Mouse (Mus musculus) kidney, postnatal 4 days (tissue): ENCODE measurements around the gene Nat8f5.
"Not testable (repeated sequence)": the region's sequence is repeated elsewhere in the genome, so short reads cannot be mapped to it uniquely, and the experiment has no call there.

ENCODE experiments used
- DNase-seq, 2 experiments: peaks; one replicate each; pipeline ENCODE4 v3.0.0; 2021; ENCODE audit warnings: mixed read lengths in 2 of 2

Nat8f5 gene

GRCm38 (mm10) chr6:85820837-85821236, at the start of gene Nat8f5, which contains the start of gene Nat8f6:
TSS of gene Nat8f5 (minus strand) at chr6:85820972.
TSS of gene Nat8f6 (minus strand) at chr6:85820954.
- no peak for DNase-seq

- peak in 1 of 2 experiments; percentile 22 for DNase-seq
Observed at GRCm38 (mm10) chr6:85869006-85869405, 48.2 kb upstream of the Nat8f5 start, which contains the start of gene Nat8f2. TSS of gene Nat8f2 (minus strand) at chr6:85869158.

- DNase-seq, result peak in 1 of 2 experiments; percentile 28
Observed at GRCm38 (mm10) chr6:85867726-85868690, 47.2 kb upstream of the Nat8f5 start.

GRCm38 (mm10) chr6:85866995-85867394, 46.2 kb upstream of the Nat8f5 start:
- DNase-seq, result not testable (repeated sequence)

- DNase-seq, result not testable (repeated sequence)
Observed at GRCm38 (mm10) chr6:85866166-85866565, 45.4 kb upstream of the Nat8f5 start.

- not testable (repeated sequence) for DNase-seq
Observed at GRCm38 (mm10) chr6:85864900-85865639, 44.3 kb upstream of the Nat8f5 start.

- no peak for DNase-seq
Observed at GRCm38 (mm10) chr6:85863840-85864239, 43.1 kb upstream of the Nat8f5 start.

GRCm38 (mm10) chr6:85863136-85863535, 42.4 kb upstream of the Nat8f5 start:
- DNase-seq, result no peak

- DNase-seq, result no peak
Observed at GRCm38 (mm10) chr6:85862565-85862964, 41.8 kb upstream of the Nat8f5 start.

GRCm38 (mm10) chr6:85861247-85861646, 40.5 kb upstream of the Nat8f5 start:
- no peak for DNase-seq

GRCm38 (mm10) chr6:85856194-85856678, 35.5 kb upstream of the Nat8f5 start:
- peak; percentile 64 to 66 for DNase-seq

GRCm38 (mm10) chr6:85853481-85853880, 32.7 kb upstream of the Nat8f5 start:
- no peak for DNase-seq

- DNase-seq, result no peak
Observed at GRCm38 (mm10) chr6:85851062-85851773, 30.4 kb upstream of the Nat8f5 start.

- no peak for DNase-seq
Observed at GRCm38 (mm10) chr6:85849240-85849639, 28.5 kb upstream of the Nat8f5 start.

GRCm38 (mm10) chr6:85848140-85848539, 27.4 kb upstream of the Nat8f5 start:
- no peak for DNase-seq

- no peak for DNase-seq
Observed at GRCm38 (mm10) chr6:85846921-85847320, 26.1 kb upstream of the Nat8f5 start.

- DNase-seq, result not testable (repeated sequence)
Observed at GRCm38 (mm10) chr6:85843677-85844458, 23.1 kb upstream of the Nat8f5 start.

GRCm38 (mm10) chr6:85839982-85840381, 19.2 kb upstream of the Nat8f5 start:
- no peak for DNase-seq

- DNase-seq, result no peak
Observed at GRCm38 (mm10) chr6:85838674-85839073, 17.9 kb upstream of the Nat8f5 start.

GRCm38 (mm10) chr6:85837307-85837706, 16.5 kb upstream of the Nat8f5 start:
- peak; percentile 41 to 59 for DNase-seq

GRCm38 (mm10) chr6:85836827-85837226, 16.1 kb upstream of the Nat8f5 start:
- peak; percentile 75 to 76 for DNase-seq

GRCm38 (mm10) chr6:85836098-85836497, 15.3 kb upstream of the Nat8f5 start:
- DNase-seq, result not testable (repeated sequence)
